Mouse (Mus musculus) right cerebral cortex, postnatal 25 days (tissue): Measurements from ENCODE around the gene Grrp1.
"Not testable (repeated sequence)": the region's sequence is repeated elsewhere in the genome, so short reads cannot be mapped to it uniquely, and the experiment has no call there.

Source experiments
- DNase-seq: peaks from one replicate; pipeline ENCODE4 v3.0.0; 2022

Gene Grrp1

GRCm38 (mm10) chr4:134253722-134254324 is at the start of gene Grrp1:
Gene Grrp1 (minus strand): TSS chr4:134254106.
- DNase-seq: no peak

GRCm38 (mm10) chr4:134302084-134302483 is 48.2 kb upstream of the Grrp1 start:
- DNase-seq: no peak

GRCm38 (mm10) chr4:134300316-134300715 is 46.4 kb upstream of the Grrp1 start:
- DNase-seq: peak; percentile 37

- DNase-seq: no peak
Measured at GRCm38 (mm10) chr4:134299498-134299810, 45.5 kb upstream of the Grrp1 start.

- DNase-seq: no peak
Measured at GRCm38 (mm10) chr4:134298626-134299497, 45.0 kb upstream of the Grrp1 start.

GRCm38 (mm10) chr4:134297369-134297768 is 43.5 kb upstream of the Grrp1 start:
- no peak for DNase-seq

GRCm38 (mm10) chr4:134296523-134296922 is 42.6 kb upstream of the Grrp1 start:
- DNase-seq: no peak

GRCm38 (mm10) chr4:134296096-134296495 is 42.2 kb upstream of the Grrp1 start:
- DNase-seq: not testable (repeated sequence)

GRCm38 (mm10) chr4:134293692-134294163 is 39.8 kb upstream of the Grrp1 start:
- DNase-seq: no peak

- DNase-seq: no peak
Measured at GRCm38 (mm10) chr4:134293061-134293691, 39.3 kb upstream of the Grrp1 start.

- DNase-seq: peak; percentile 57
Measured at GRCm38 (mm10) chr4:134292067-134292466, 38.2 kb upstream of the Grrp1 start.

GRCm38 (mm10) chr4:134288397-134289256 is 34.7 kb upstream of the Grrp1 start:
- no peak for DNase-seq

- DNase-seq: no peak
Measured at GRCm38 (mm10) chr4:134287575-134288025, 33.7 kb upstream of the Grrp1 start, which contains the start of gene Pdik1l. Gene Pdik1l (minus strand): TSS chr4:134287895.

GRCm38 (mm10) chr4:134287168-134287564 is 33.3 kb upstream of the Grrp1 start:
- peak; percentile 98 for DNase-seq

- DNase-seq: no peak
Measured at GRCm38 (mm10) chr4:134286226-134287167, 32.6 kb upstream of the Grrp1 start.

GRCm38 (mm10) chr4:134284942-134285341 is 31.0 kb upstream of the Grrp1 start:
- DNase-seq: no peak

GRCm38 (mm10) chr4:134273417-134274345 is 19.8 kb upstream of the Grrp1 start:
- no peak for DNase-seq

GRCm38 (mm10) chr4:134272731-134273416 is 19.0 kb upstream of the Grrp1 start:
- DNase-seq: no peak

- DNase-seq: no peak
Measured at GRCm38 (mm10) chr4:134271979-134272378, 18.1 kb upstream of the Grrp1 start.

- not testable (repeated sequence) for DNase-seq
Measured at GRCm38 (mm10) chr4:134269622-134270021, 15.7 kb upstream of the Grrp1 start.
